Mouse (Mus musculus) brain, embryonic 14.5 days (tissue): ENCODE measurements at regions not wholly inside any gene's neighbourhood (a gene's known extent, or its start where the extent isn't known, plus 50 kb on each side); places are given as distances from the start of the nearest gene placed in this dataset.

Source experiments
- DNase-seq: peaks from one replicate; pipeline ENCODE4 v3.0.0-alpha.2; 2011; ENCODE audit warnings: low read depth
- CTCF ChIP-seq: fragments of 200-500 bp; IDR thresholded peaks from 2 replicates; pipeline ENCODE4 v1.5.1; 2012; ENCODE audit warnings: inconsistent platforms, mild to moderate bottlenecking, moderate library complexity, borderline replicate concordance; ENCODE audit not compliant: insufficient read depth, insufficient read length; ENCODE audit errors: extremely low read depth
- POLR2A ChIP-seq: fragments of 200-500 bp; IDR thresholded peaks from 2 replicates; pipeline ENCODE4 v1.6.1; 2012; ENCODE audit warnings: mild to moderate bottlenecking, inconsistent platforms, borderline replicate concordance; ENCODE audit not compliant: poor library complexity, insufficient read depth, insufficient read length, severe bottlenecking; ENCODE audit errors: extremely low read depth

DNA sequence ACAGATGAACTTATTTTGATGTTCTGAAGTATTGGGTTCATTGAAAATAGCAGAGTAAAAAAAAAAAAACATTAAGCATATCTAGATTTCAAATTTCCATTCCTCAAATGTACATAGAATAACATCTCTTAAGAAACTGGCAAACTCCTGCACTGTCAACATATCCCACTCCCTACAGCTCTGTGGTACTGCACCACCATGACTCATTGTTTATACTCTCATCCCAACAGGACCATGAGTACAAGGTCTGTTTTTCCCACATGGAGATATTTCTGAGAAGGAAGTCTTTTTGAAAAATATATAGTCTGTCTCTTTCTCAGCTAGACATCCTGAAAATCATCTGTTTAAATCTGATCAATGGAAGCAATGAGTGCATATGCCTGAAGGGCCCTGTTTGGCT, 351.2 kb upstream of the Kcnh8 start:
- TF ChIP-seq POLR2A (no peak), CTCF (no peak)
- no peak for DNase-seq

DNA sequence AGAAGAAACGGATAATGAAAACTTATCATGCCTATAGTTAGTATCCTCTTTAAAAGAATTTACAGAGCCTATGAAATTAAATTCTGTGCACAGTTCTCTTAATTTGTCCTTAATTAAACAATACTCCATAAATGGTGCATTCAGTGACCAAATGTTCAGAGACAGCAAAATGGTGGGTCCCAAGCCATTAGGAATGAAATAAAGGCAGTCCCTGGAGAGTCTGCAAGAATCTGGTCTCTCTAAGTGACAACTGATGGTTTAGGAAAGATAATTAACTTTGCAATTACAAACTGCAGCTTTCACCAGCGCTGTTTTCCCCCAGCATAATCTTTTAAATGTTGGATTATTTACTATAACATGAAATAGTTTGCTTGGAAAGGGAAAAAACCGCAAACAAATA, 376.9 kb upstream of the Kcnh8 start:
- peak; percentile 5 for DNase-seq

DNA sequence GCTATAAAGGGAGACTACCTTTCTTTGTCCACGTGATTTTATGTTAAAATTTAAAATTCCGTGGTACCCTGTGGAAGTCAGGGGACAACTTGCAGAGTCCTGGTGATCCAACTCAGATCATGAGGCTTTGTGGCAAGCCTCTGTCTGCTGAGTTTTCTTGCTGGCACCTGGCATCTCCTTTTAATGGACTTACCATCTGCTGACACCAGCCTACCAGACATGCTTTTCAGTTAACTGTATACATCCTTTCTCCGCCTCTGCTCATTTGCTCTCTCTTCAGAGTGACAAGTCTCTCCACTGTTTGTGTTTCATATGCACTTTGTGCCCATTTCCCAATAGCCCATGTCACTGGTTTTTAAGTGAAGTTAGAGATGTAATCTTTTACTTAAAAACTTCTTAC, 382.1 kb upstream of the Kcnh8 start:
- no peak for DNase-seq
- TF ChIP-seq POLR2A (no peak), CTCF (no peak)

More for the DNA sequence above, 376.9 kb upstream of the Kcnh8 start:
- TF ChIP-seq CTCF (no peak), POLR2A (no peak)

DNA sequence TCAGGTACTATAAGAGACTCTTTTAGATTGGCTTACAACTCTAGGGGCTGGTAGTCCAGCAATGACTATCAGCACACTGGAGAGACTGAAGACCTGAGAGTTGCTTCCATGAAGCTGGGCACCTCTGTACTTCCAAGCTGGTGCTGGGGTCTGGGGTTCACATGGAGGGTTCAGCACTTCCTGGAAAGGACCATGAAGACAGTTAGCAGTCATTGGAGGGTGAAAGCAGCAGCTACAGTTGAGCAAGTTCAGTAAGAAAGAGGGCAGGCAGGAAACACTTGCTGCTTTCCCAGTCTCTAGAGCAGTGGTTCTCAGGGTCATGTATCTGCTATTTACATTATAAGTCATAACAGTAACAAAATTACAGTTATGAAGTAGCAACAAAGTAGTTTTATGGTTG, 384.3 kb upstream of the Satb1 start:
- TF ChIP-seq POLR2A, result no peak
- TF ChIP-seq CTCF, result no peak

DNA sequence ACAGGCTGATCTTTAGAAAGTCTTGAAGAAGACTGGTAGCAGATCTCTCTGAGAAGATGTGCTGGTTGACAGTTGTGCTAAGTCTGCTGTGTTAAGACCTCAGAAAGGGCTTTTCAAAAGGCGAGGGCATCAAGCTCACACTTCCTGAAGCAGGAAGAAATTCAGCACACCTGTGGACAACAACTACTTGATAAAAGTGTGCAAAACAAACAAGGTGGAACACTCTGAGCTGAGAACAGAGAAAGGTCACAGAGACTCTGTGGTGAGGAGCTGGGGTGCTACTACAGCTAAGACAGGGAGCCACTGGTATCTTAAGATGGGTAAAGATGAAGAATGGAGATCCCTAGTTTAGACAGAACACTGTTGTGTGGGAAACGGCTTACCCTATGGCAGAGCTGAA, 379.9 kb upstream of the Satb1 start:
- TF ChIP-seq POLR2A, result no peak
- no peak for TF ChIP-seq CTCF
- no peak for DNase-seq

More for the DNA sequence above, 384.3 kb upstream of the Satb1 start:
- DNase-seq, result no peak

DNA sequence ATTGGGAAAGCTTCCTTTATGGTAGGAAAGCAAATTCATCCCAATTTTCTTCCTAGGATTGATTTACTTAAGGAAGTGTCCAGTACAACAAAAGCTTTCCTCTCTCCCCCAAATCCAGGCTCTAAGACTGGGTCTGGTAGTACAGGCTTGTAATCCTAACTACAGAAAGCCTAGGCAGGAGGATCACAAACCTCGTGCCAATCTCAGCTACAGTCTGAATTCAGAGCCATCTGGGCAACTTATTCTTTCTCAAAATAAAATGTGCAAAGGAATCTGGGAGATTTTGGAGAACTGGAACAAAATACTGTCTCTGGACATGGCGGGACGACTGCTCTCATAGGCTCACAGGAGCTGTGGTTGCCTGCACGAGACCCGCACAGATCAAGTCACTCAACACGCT, 377.4 kb upstream of the Satb1 start:
- DNase-seq, result no peak
- no peak for TF ChIP-seq POLR2A
- no peak for TF ChIP-seq CTCF

DNA sequence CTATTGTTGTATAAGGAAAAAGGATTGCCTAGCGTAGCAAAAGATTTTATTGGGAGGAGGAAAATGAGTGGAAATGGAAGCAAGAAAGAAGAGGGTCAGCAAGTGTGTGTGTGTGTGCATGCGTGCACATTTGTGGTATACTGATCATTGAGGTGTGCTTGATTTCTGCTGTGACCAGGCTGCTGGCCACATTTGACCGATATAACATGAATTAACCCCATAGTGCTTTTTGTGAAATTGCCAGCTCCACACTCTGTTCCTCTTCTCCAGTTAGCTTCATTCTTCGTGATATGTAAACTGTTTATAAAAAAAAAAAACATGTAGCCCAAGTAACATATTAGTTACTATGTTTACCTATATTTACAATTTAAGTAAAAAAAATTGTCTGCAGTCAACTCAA, 364.6 kb upstream of the Satb1 start:
- no peak for TF ChIP-seq POLR2A
- TF ChIP-seq CTCF, result no peak
- DNase-seq, result no peak

DNA sequence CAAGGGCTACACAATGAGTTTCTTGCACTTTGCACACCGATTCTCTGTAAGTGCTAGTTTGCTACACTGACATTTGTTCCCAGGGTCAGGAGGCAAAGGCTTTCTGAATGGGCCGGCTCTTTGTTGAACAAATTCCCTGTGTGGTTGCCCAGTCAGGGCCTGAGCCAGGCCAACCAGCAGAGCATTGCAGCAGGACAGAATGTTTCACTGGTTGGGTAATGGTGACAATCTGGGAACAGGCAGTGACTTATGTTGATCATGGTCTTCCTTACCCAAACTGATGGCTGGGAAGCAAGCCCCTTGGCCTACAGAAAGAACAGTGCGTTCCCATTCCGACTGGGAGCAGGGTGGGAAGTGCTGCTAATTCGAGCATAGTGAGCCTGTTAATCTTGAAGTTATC, 363.7 kb upstream of the Satb1 start:
- TF ChIP-seq POLR2A, result no peak
- TF ChIP-seq CTCF, result no peak
- DNase-seq, result no peak

DNA sequence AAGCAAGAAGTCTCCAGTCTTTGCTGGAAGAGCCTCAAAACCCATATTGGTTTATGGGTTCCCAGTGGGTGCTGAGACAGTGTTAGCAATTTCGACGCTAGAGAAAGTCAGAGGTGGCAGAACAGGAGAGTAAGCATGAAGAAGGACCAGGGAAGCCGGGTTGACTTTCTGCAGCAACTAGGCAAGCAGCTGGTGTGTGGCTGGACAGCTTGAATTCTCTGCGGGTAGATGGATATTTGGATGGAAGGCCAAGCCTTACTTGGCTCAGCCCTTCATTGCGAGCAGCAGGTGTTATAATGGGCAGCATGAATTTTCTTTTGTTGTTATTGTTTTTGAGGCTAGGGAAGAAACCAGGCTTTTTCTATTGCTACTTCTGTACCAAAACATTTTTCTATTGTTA, 362.7 kb upstream of the Satb1 start:
- DNase-seq, result no peak
- TF ChIP-seq POLR2A (no peak), CTCF (no peak)

DNA sequence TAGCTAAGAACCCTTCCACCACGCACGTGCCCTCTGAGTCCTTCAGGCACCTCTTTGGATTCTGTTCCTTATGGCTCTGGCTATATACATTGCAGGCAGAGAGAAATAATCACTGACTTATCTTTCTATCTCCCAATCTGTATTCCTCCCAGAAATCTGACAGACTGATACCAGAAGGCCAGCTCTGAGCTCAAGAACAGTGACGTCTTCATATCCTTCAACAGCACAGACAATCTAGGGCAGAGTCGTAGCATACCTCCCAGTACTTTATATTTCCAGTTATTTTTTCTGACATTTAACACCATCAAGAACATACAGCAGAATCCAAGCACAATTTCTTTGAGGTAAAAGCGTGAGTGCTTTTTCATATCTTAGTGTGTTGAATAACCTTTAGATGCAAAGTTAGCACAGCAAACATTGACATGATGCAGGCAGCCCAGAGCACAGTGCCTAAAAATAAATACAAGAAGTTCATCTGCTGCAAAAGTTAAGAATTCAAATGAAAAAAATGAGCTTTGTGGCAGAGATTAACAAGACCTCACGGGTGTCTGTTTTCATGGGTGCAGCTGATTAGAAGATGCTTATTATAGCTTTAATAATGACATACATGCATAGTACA, 358.1 kb upstream of the Satb1 start:
- TF ChIP-seq CTCF (no peak), POLR2A (no peak)

DNA sequence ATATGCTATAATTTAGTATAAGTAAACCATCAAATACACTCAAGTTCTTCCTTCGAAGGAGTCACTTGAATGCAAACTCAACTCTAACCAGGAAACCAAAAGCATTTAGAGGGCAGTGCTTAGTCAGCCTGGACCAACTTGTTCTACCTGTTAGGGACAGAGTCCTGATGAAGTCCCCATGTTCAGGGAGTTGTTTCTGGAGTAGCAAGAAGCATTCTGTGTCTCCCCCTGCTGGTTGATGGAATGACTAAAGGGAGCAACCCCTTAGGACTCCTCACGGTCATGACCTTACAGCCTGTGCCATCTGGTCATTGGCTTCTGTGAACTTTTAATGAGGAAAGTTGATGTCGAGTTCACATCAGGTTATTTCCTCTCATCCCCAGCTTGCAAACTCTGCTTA, 349.6 kb upstream of the Satb1 start:
- TF ChIP-seq POLR2A (no peak), CTCF (peak; percentile 44; the same call in 1 of the 2 replicates)
- peak; percentile 54 for DNase-seq

More for the DNA sequence above, 358.1 kb upstream of the Satb1 start:
- no peak for DNase-seq

DNA sequence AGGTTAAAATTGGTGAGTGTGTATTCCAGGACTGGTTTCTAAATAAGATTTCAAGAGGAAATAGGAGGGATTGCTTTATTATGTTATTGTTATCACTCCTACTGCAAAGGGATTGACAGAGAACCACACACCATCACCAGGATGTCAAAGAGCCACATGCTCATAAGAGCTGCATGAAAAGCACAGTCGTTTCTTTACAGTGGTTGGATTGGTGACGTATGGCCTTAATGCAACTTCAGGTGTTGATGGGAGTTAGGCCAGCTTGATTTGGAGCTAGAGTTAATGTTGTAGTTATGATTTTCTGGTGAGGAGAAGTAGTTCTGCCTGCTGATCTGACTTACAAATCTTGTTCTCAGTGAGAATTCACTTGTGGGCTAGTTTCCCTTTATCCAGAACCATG, 344.9 kb upstream of the Satb1 start:
- DNase-seq, result no peak
- TF ChIP-seq POLR2A (no peak), CTCF (no peak)
